Mouse (Mus musculus) MEL (cell line): ENCODE measurements around the gene Mns1.

Experiments used
- CHD1 ChIP-seq: IDR thresholded peaks from 2 replicates; pipeline ENCODE4 v1.6.1; 2012; ENCODE audit warnings: low read depth, mild to moderate bottlenecking, inconsistent platforms, low read length, improper control_type of control experiment
- CTCF ChIP-seq, 3 experiments: IDR thresholded peaks in 2 of 3; conservative IDR thresholded peaks in 1 of 3; 2 replicates each; pipeline ENCODE4 v1.5.1; 2011 to 2012; ENCODE audit warnings: low read length in 3 of 3, low read depth in 2 of 3, mild to moderate bottlenecking in 2 of 3, improper control_type of control experiment in 1 of 3, inconsistent platforms in 1 of 3, mixed read lengths in 1 of 3, moderate library complexity in 1 of 3; ENCODE audit not compliant: control insufficient read depth in 1 of 3, insufficient read depth in 1 of 3, poor library complexity in 1 of 3, severe bottlenecking in 1 of 3
- POLR2A ChIP-seq, 2 experiments: IDR thresholded peaks; 2 replicates each; pipeline ENCODE4 v1.6.1; 2011 to 2012; ENCODE audit warnings: low read length in 2 of 2, mild to moderate bottlenecking in 2 of 2, control low read depth in 1 of 2, improper control_type of control experiment in 1 of 2, low read depth in 1 of 2, moderate library complexity in 1 of 2; ENCODE audit not compliant: control insufficient read depth in 1 of 2, insufficient read depth in 1 of 2, poor library complexity in 1 of 2
- POLR2AphosphoS2 ChIP-seq: IDR thresholded peaks from 2 replicates; pipeline ENCODE4 v1.6.1; 2011; ENCODE audit warnings: low read length, improper control_type of control experiment
- SMC3 ChIP-seq: IDR thresholded peaks from 2 replicates; pipeline ENCODE4 v1.6.1; 2011; ENCODE audit warnings: low read depth, low read length, improper control_type of control experiment
- TBP ChIP-seq: IDR thresholded peaks from 2 replicates; pipeline ENCODE4 v1.8.0; 2011; ENCODE audit warnings: low read depth, low read length, improper control_type of control experiment
- UBTF ChIP-seq: IDR thresholded peaks from 2 replicates; pipeline ENCODE4 v1.6.1; 2012; ENCODE audit warnings: low read depth, mild to moderate bottlenecking, inconsistent platforms, low read length, improper control_type of control experiment, moderate library complexity, borderline replicate concordance; ENCODE audit not compliant: insufficient read depth
- ZKSCAN1 ChIP-seq: IDR thresholded peaks from 2 replicates; pipeline ENCODE4 v1.6.1; 2012; ENCODE audit warnings: low read depth, mild to moderate bottlenecking, inconsistent platforms, low read length, improper control_type of control experiment, moderate library complexity

- TF ChIP-seq SMC3 (no peak), UBTF (no peak), POLR2A (IDR thresholded peaks at IDR 0.05; ENCODE audit: control insufficient read depth in 1 of 2, insufficient read depth in 1 of 2, low read depth in 1 of 2, low read length in 2 of 2, poor library complexity in 1 of 2) (no peak), ZKSCAN1 (no peak), CHD1 (no peak), TBP (no peak), CTCF (IDR thresholded peaks at IDR 0.05 in 2 of 3, conservative IDR thresholded peaks at IDR 0.05 in 1 of 3; ENCODE audit: control insufficient read depth in 1 of 3, insufficient read depth in 1 of 3, low read depth in 2 of 3, low read length in 3 of 3, poor library complexity in 1 of 3, severe bottlenecking in 1 of 3) (no peak), POLR2AphosphoS2 (no peak)
Measured at GRCm38 (mm10) chr9:72475511-72475910, 37.7 kb downstream of the Mns1 start.
